Mouse (Mus musculus) mouse trophoblast stem cell (cell line): ENCODE measurements around the gene Kcnj10.

Experiments
- in situ Hi-C, 2 experiments: fragments of 300-500 bp; cut with MseI, MboI; formaldehyde crosslinking; loops; 2 replicates in 1 of 2; 3 replicates in 1 of 2; pipeline ENCODE4 v1.15.1; 2025

Gene Kcnj10

DNA sequence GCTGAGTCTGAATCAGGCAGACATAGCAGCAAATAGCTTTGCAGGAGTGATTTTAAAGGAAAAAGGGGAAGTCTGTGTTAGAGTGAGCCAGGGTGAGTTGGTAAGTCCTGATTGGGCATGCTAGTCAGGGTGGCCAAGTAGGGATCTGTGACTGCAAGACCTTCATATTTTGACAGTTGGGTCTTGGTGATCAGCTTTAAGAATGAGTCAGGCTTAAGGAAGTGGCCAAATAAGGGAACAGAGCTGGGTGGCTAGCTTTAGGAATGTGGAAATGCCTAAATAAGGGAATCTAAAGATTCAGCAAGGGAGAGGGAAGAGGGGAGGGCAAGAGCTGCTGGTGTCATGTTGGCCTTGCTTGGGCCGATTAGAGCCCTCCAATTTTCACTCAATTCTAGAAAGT lies 82.4 kb downstream of the Kcnj10 start:
- in situ Hi-C loops, result loop anchor here in 1 of 2 experiments (25.0 kb wide), 1 partner anchor 964 kb away; no protein-coding TSS in a partner anchor
